Mouse (Mus musculus) liver, adult 2 months (tissue): ENCODE results near the gene Uchl4.

Experiments used
- CTCF ChIP-seq: fragments of 200-500 bp; IDR thresholded peaks from 2 replicates; pipeline ENCODE4 v1.5.1; 2011; ENCODE audit warnings: low read depth, low read length, control low read depth
- POLR2A ChIP-seq: fragments of 200-500 bp; IDR thresholded peaks from 2 replicates; pipeline ENCODE4 v1.6.1; 2011; ENCODE audit warnings: low read length, control low read depth; ENCODE audit not compliant: insufficient read depth; ENCODE audit errors: extremely low read depth

- TF ChIP-seq CTCF (peak; percentile 24; the same call in 1 of the 2 replicates), POLR2A (no peak)
Measured at GRCm38 (mm10) chr9:64274919-64275318, 39.9 kb downstream of the Uchl4 start.
